Mouse (Mus musculus) left cerebral cortex, adult 18-20 months (tissue): Measurements from ENCODE around the gene Cdh10. TPM values are rescaled to one million over a fixed set of nuclear protein-coding genes. Genes with fewer than 3 reads are reported as not detected.

Source experiments
- DNase-seq, 2 experiments: peaks; one replicate each; pipeline ENCODE4 v3.0.0; 2021 to 2022; ENCODE audit warnings: low spot score in 2 of 2, mixed read lengths in 1 of 2
- long read RNA-seq, 2 experiments: library from polyadenylated mRNA; stranded (forward); transcript quantifications; one replicate each; pipeline ENCODE4 v2.0.0; 2021
- total RNA-seq, 2 experiments: library from RNA; stranded (reverse); gene quantifications; 2 replicates each; pipeline ENCODE4 v1.2.3; 2021

Cdh10 gene
- 10 to 100 TPM; 44.8 to 50.9 TPM for total RNA-seq
- long read RNA-seq, experiment 1, transcript Cdh10-202 (12 exons, 3,176 nt): major isoform, 31 of 43 reads
- long read RNA-seq, experiment 1, partial matches to known transcripts: 3 of 43 reads
- long read RNA-seq, experiment 1, other reads (novel, unspliced or antisense): 6 of 43 reads
- long read RNA-seq, experiment 2, transcript Cdh10-202 (12 exons, 3,176 nt): major isoform, 14 of 24 reads
- long read RNA-seq, experiment 2, partial matches to known transcripts: 5 of 24 reads
- long read RNA-seq, experiment 2, other reads (novel, unspliced or antisense): 4 of 24 reads

- peak; percentile 68 to 80 for DNase-seq
Observed at GRCm38 (mm10) chr15:18818185-18818973, at the start of gene Cdh10. TSS of gene Cdh10 (plus strand) at chr15:18818947.

- no peak for DNase-seq
Observed at GRCm38 (mm10) chr15:18809148-18809827, 9.5 kb upstream of the Cdh10 start.

GRCm38 (mm10) chr15:18817707-18818106, 1.0 kb upstream of the Cdh10 start:
- no peak for DNase-seq

GRCm38 (mm10) chr15:18820226-18820625, 1.5 kb downstream of the Cdh10 start:
- DNase-seq: peak in 1 of 2 experiments; percentile 37

GRCm38 (mm10) chr15:18821114-18821756, 2.5 kb downstream of the Cdh10 start:
- peak; percentile 95 to 99 for DNase-seq

- no peak for DNase-seq
Observed at GRCm38 (mm10) chr15:18823420-18823819, 4.7 kb downstream of the Cdh10 start.

GRCm38 (mm10) chr15:18832263-18832662, 13.5 kb downstream of the Cdh10 start:
- DNase-seq: peak in 1 of 2 experiments; percentile 56

GRCm38 (mm10) chr15:18841769-18842168, 23.0 kb downstream of the Cdh10 start:
- no peak for DNase-seq

- DNase-seq: no peak
Observed at GRCm38 (mm10) chr15:18844807-18845206, 26.1 kb downstream of the Cdh10 start.

- DNase-seq: no peak
Observed at GRCm38 (mm10) chr15:18850497-18850896, 31.8 kb downstream of the Cdh10 start.

- DNase-seq: no peak
Observed at GRCm38 (mm10) chr15:18858135-18858534, 39.4 kb downstream of the Cdh10 start.

- DNase-seq: no peak
Observed at GRCm38 (mm10) chr15:18869871-18870270, 51.1 kb downstream of the Cdh10 start.

GRCm38 (mm10) chr15:18881467-18881866, 62.7 kb downstream of the Cdh10 start:
- no peak for DNase-seq

GRCm38 (mm10) chr15:18886673-18887072, 67.9 kb downstream of the Cdh10 start:
- no peak for DNase-seq

- DNase-seq: no peak
Observed at GRCm38 (mm10) chr15:18888912-18889311, 70.2 kb downstream of the Cdh10 start.

- DNase-seq: no peak
Observed at GRCm38 (mm10) chr15:18890358-18890757, 71.6 kb downstream of the Cdh10 start.

GRCm38 (mm10) chr15:18900776-18901175, 82.0 kb downstream of the Cdh10 start:
- no peak for DNase-seq

- no peak for DNase-seq
Observed at GRCm38 (mm10) chr15:18904131-18904530, 85.4 kb downstream of the Cdh10 start.

GRCm38 (mm10) chr15:18910612-18911011, 91.9 kb downstream of the Cdh10 start:
- DNase-seq: no peak

- no peak for DNase-seq
Observed at GRCm38 (mm10) chr15:18925392-18926117, 106.8 kb downstream of the Cdh10 start.

GRCm38 (mm10) chr15:18926964-18927363, 108.2 kb downstream of the Cdh10 start:
- DNase-seq: no peak
